Mouse (Mus musculus) lung, postnatal 0 days (tissue): Measurements from ENCODE around the gene Rhag. TPM values are rescaled to one million over a fixed set of nuclear protein-coding genes. Genes with fewer than 3 reads are reported as not detected.
A peak's percentile ranks its signal among the peaks of the same experiment; 100 is the strongest.

Source experiments
- ATAC-seq: fragments of 200-750 bp; cut with Nextera tagmentation; 2 replicates; pipeline ENCODE4 v1.8.0; 2017; ENCODE audit warnings: moderate library complexity
- DNase-seq: peaks from one replicate; pipeline ENCODE4 v3.0.0-alpha.2; 2016; ENCODE audit warnings: low spot score
- H3K27ac ChIP-seq: fragments of 300-500 bp; sonication (generic); 2 replicates; pipeline ENCODE4 v1.5.1; 2014; ENCODE audit warnings: antibody characterized with exemption, mild to moderate bottlenecking, low read length, mixed read lengths
- H3K27me3 ChIP-seq: fragments of 300-500 bp; sonication (generic); replicated peaks from 2 replicates; pipeline ENCODE4 v1.6.1; 2014; ENCODE audit warnings: low read length, mixed read lengths; ENCODE audit not compliant: insufficient read depth
- H3K36me3 ChIP-seq: fragments of 300-500 bp; sonication (generic); 2 replicates; pipeline ENCODE4 v1.6.1; 2014; ENCODE audit warnings: low read length, mixed read lengths; ENCODE audit not compliant: insufficient read depth
- H3K4me1 ChIP-seq: fragments of 300-500 bp; sonication (generic); 2 replicates; pipeline ENCODE4 v1.6.1; 2014; ENCODE audit warnings: antibody characterized with exemption, low read depth, low read length, mixed read lengths; ENCODE audit not compliant: insufficient read depth
- H3K4me2 ChIP-seq: fragments of 300-500 bp; sonication (generic); replicated peaks from 2 replicates; pipeline ENCODE4 v1.6.1; 2014; ENCODE audit warnings: low read depth, mild to moderate bottlenecking, low read length, moderate library complexity, mixed read lengths
- H3K4me3 ChIP-seq: fragments of 300-500 bp; sonication (generic); 2 replicates; pipeline ENCODE4 v1.5.1; 2014; ENCODE audit warnings: low read depth, low read length
- H3K9ac ChIP-seq: fragments of 300-500 bp; sonication (generic); replicated peaks from 2 replicates; pipeline ENCODE4 v1.6.1; 2014; ENCODE audit warnings: low read depth, mild to moderate bottlenecking
- H3K9me3 ChIP-seq: fragments of 300-500 bp; sonication (generic); 2 replicates; pipeline ENCODE4 v1.6.1; 2016; ENCODE audit warnings: low read length, mixed read lengths
- CTCF ChIP-seq: IDR thresholded peaks from 2 replicates; pipeline ENCODE4 v1.5.1; 2016; ENCODE audit warnings: antibody characterized with exemption, mild to moderate bottlenecking
- EP300 ChIP-seq: IDR thresholded peaks from 2 replicates; pipeline ENCODE4 v1.6.1; 2016; ENCODE audit warnings: antibody characterized with exemption, mild to moderate bottlenecking, control low read depth
- WGBS: fragments of 180-500 bp; shearing (Covaris S2); extraction: QIAGEN DNeasy Blood & Tissue Kit; methylation state at CpG from one replicate; pipeline ENCODE4 v1.1.7; 2014; 5-methylcytosine and 5-hydroxymethylcytosine counted together
- polyA plus RNA-seq: library from polyadenylated mRNA; unstranded; fragments of >200 nt; fragmentation: Nextera tagmentation; extraction: Ambion mirVana; gene quantifications from 2 replicates; pipeline ENCODE4 v1.2.1, GENCODE M21; 2015

Gene Rhag
- polyA plus RNA-seq, 1 experiment from 2014 or later = 1.2 TPM

DNA sequence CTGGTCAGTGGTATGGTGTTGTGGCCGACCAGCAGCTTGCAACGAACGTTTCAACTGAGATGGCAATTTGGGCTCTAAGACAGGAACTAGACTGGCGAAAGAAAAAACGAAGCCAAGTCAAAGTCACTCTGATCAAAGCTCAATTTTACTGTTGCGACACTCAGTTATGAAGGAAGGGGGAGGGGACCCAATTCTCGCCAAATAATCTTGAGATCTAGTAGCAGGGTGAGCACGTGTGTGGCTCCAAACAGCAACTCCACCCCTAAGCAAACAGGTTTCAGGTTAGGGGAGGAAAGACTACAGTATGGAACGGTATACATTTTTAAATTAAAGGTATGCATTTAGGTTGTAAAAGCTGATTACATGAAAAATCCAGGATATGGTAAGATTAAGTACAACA is 10.6 kb downstream of the Rhag start:
- no peak overlapping the region for H3K4me2 ChIP-seq
- peak; percentile 47; the same call in 1 of the 2 replicates for ATAC-seq
- H3K36me3 ChIP-seq = no peaks in the 10 kb centered on the region
- no peaks in the 10 kb centered on the region for H3K4me1 ChIP-seq
- TF ChIP-seq CTCF (no peak), EP300 (no peak)
- no peak overlapping the region for H3K27ac ChIP-seq
- H3K4me3 ChIP-seq = no peak overlapping the region
- H3K27me3 ChIP-seq = no peaks in the 10 kb centered on the region
- peak; percentile 13 for DNase-seq
- H3K9me3 ChIP-seq = no peaks in the 10 kb centered on the region
- H3K9ac ChIP-seq = no peak overlapping the region
- 31% methylated on average over 9 of the region's 9 CpGs for WGBS

DNA sequence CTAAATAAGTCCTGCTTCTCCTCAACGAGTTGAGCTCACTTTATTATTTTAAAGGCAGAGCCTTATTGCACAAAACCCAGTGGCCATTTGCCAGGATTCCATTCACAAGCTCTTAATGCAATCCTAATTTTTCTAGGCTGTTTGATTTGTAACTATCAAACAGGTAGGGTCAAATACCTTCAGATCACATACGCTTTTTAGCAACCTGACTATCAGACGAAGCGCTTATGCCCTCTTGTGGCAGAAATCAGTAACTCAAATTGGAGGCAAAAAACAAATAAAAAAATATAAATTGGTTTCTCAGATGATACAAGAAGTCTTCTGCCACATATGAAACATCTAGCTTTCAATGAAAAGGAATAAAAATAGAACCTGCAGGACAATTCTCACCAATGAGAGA is 12.9 kb downstream of the Rhag start:
- Histone ChIP-seq H3K4me1 (no peaks in the 10 kb centered on the region), H3K27ac (no peak overlapping the region), H3K27me3 (no peaks in the 10 kb centered on the region), H3K36me3 (no peaks in the 10 kb centered on the region), H3K4me3 (no peak overlapping the region), H3K9me3 (no peaks in the 10 kb centered on the region), H3K4me2 (no peak overlapping the region), H3K9ac (no peak overlapping the region)
- 15% methylated on average over 4 of the region's 4 CpGs for WGBS
- TF ChIP-seq CTCF = peak; percentile 71
- TF ChIP-seq EP300 = peak; percentile 28; the same call in 1 of the 2 replicates
- ATAC-seq (peak; percentile 59; the same call in 1 of the 2 replicates), DNase-seq (peak; percentile 75)

- 48% methylated on average over 8 of the region's 8 CpGs for WGBS
- H3K36me3 ChIP-seq = no peaks in the 10 kb centered on the region
- no peak for TF ChIP-seq EP300
- peak; percentile 74 for TF ChIP-seq CTCF
- no peaks in the 10 kb centered on the region for H3K27me3 ChIP-seq
- DNase-seq (peak; percentile 56), ATAC-seq (peak; percentile 26; the same call in 1 of the 2 replicates)
- no peak overlapping the region for H3K9ac ChIP-seq
- H3K4me1 ChIP-seq = no peaks in the 10 kb centered on the region
- H3K4me2 ChIP-seq = no peak overlapping the region
- H3K27ac ChIP-seq = no peak overlapping the region
- no peaks in the 10 kb centered on the region for H3K9me3 ChIP-seq
- H3K4me3 ChIP-seq = no peak overlapping the region
Measured at GRCm38 (mm10) chr17:40824549-40824948, 13.6 kb downstream of the Rhag start.

GRCm38 (mm10) chr17:40831870-40832269 is 20.9 kb downstream of the Rhag start:
- TF ChIP-seq CTCF (peak; percentile 46), EP300 (no peak)

DNA sequence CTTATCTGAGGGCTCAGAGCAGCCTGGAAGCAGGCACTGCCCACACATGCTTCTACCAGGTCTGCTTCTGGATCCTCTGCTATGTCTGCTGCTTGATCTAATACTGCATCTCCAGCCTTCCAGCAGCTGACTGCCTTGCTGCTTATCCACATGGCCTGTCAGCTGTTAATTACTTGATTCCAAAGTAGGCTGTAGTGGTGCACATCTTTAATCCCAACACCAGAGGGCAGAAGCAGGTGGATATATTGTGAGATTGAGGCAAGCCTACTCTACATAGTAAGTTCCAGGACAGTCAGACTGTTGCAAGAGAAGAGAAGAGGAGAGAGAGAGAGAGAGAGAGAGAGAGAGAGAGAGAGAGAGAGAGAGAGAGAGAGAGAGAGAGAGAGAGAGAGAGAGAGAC is 26.4 kb downstream of the Rhag start:
- no peaks in the 10 kb centered on the region for H3K36me3 ChIP-seq
- H3K9ac ChIP-seq = no peak overlapping the region
- H3K4me3 ChIP-seq = no peak overlapping the region
- H3K4me2 ChIP-seq = no peak overlapping the region
- no peak for ATAC-seq
- DNase-seq = peak; percentile 68
- H3K27ac ChIP-seq = no peak overlapping the region
- no peak for TF ChIP-seq EP300
- peak; percentile 73 for TF ChIP-seq CTCF
- no peaks in the 10 kb centered on the region for H3K9me3 ChIP-seq
- no peaks in the 10 kb centered on the region for H3K27me3 ChIP-seq
- H3K4me1 ChIP-seq = no peaks in the 10 kb centered on the region

More at GRCm38 (mm10) chr17:40831870-40832269, 20.9 kb downstream of the Rhag start:
- ATAC-seq = no peak
- H3K4me2 ChIP-seq = no peak overlapping the region
- no peak overlapping the region for H3K9ac ChIP-seq
- no peaks in the 10 kb centered on the region for H3K27me3 ChIP-seq
- H3K27ac ChIP-seq = no peak overlapping the region
- no peak overlapping the region for H3K4me3 ChIP-seq
- no peak for DNase-seq
- H3K9me3 ChIP-seq = no peaks in the 10 kb centered on the region
- no peaks in the 10 kb centered on the region for H3K4me1 ChIP-seq
- 39% methylated on average over 2 of the region's 2 CpGs for WGBS
- H3K36me3 ChIP-seq = no peaks in the 10 kb centered on the region

- no peak for ATAC-seq
- Histone ChIP-seq H3K4me2 (no peak overlapping the region), H3K9me3 (no peaks in the 10 kb centered on the region), H3K36me3 (no peaks in the 10 kb centered on the region), H3K27me3 (no peaks in the 10 kb centered on the region), H3K4me3 (no peak overlapping the region), H3K9ac (no peak overlapping the region), H3K4me1 (no peaks in the 10 kb centered on the region), H3K27ac (no peak overlapping the region)
- DNase-seq = no peak
- TF ChIP-seq CTCF = no peak
Measured at GRCm38 (mm10) chr17:40855065-40855464, 44.1 kb downstream of the Rhag start.
